Mouse (Mus musculus): ENCODE results near the gene Uqcr10. TPM values are rescaled to one million over a fixed set of nuclear protein-coding genes. Genes with fewer than 3 reads are reported as not detected.

Gene Uqcr10
- polyA plus RNA-seq, 1 experiment from 2014 or later, result 783 TPM

- no peak for ATAC-seq
- peaks cover 5% of the 10 kb centered on the region; the same call in 1 of the 2 replicates for H3K36me3 ChIP-seq (ENCODE audit: insufficient read depth, low read length)
- no peak overlapping the region for H3K9ac ChIP-seq (replicated peaks; ENCODE audit: low read depth)
- H3K27me3 ChIP-seq (replicated peaks; ENCODE audit: insufficient read depth, low read length), result no peaks in the 10 kb centered on the region
- no peak for DNase-seq (ENCODE audit: low spot score)
- H3K27ac ChIP-seq (ENCODE audit: low read length), result no peak overlapping the region
- peaks cover 6% of the 10 kb centered on the region; the same call in 1 of the 2 replicates for H3K4me1 ChIP-seq (ENCODE audit: insufficient read depth, low read depth, low read length)
- H3K9me3 ChIP-seq (ENCODE audit: low read length), result no peaks in the 10 kb centered on the region
- TF ChIP-seq CTCF (IDR thresholded peaks at IDR 0.05) (no peak), EP300 (IDR thresholded peaks at IDR 0.05) (no peak)
- WGBS, result 76% methylated on average over 6 of the region's 6 CpGs
- no peak overlapping the region for H3K4me3 ChIP-seq (ENCODE audit: low read depth, low read length)
- H3K4me2 ChIP-seq (replicated peaks; ENCODE audit: low read depth, low read length), result no peak overlapping the region
Measured at GRCm38 (mm10) chr11:4684186-4684585, 20.0 kb downstream of the Uqcr10 start.

DNA sequence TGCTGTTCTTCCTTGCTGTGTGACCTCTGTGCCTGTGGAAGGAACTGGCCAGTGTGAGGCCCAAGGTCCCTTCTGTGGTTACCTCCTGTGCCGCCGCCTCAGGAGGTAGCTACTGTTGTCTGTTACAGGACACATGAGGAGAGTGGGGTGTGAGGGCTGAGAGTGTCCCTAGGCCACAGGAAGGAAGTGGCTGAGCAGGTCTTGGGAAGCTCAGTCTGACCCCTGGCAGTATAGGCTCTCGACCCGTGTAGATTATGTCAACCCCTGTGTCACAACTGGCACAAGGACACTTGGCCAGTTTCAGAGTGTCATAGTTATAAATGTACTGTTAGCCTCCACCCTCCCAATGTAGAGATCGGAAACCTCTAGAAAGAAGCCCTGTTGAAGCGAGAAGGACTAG lies 20.6 kb downstream of the Uqcr10 start:
- TF ChIP-seq CTCF (IDR thresholded peaks at IDR 0.05) (no peak), EP300 (IDR thresholded peaks at IDR 0.05) (no peak)
- no peak overlapping the region for H3K9ac ChIP-seq (replicated peaks; ENCODE audit: low read depth)
- H3K4me3 ChIP-seq (ENCODE audit: low read depth, low read length), result no peak overlapping the region
- no peak overlapping the region for H3K4me2 ChIP-seq (replicated peaks; ENCODE audit: low read depth, low read length)
- H3K27me3 ChIP-seq (replicated peaks; ENCODE audit: insufficient read depth, low read length), result no peaks in the 10 kb centered on the region
- DNase-seq (ENCODE audit: low spot score) (no peak), ATAC-seq (no peak)
- 71% methylated on average over 6 of the region's 6 CpGs for WGBS
- peaks cover 5% of the 10 kb centered on the region; the same call in 1 of the 2 replicates for H3K36me3 ChIP-seq (ENCODE audit: insufficient read depth, low read length)
- no peaks in the 10 kb centered on the region for H3K9me3 ChIP-seq (ENCODE audit: low read length)
- no peak overlapping the region for H3K27ac ChIP-seq (ENCODE audit: low read length)
- H3K4me1 ChIP-seq (ENCODE audit: insufficient read depth, low read depth, low read length), result peaks cover 6% of the 10 kb centered on the region; the same call in 1 of the 2 replicates

GRCm38 (mm10) chr11:4680126-4680525 lies 24.0 kb downstream of the Uqcr10 start:
- DNase-seq (ENCODE audit: low spot score) (no peak), ATAC-seq (no peak)
- H3K4me2 ChIP-seq (replicated peaks; ENCODE audit: low read depth, low read length), result no peak overlapping the region
- H3K9ac ChIP-seq (replicated peaks; ENCODE audit: low read depth), result no peak overlapping the region
- WGBS, result 65% methylated on average over 3 of the region's 3 CpGs
- no peak overlapping the region for H3K27ac ChIP-seq (ENCODE audit: low read length)
- TF ChIP-seq CTCF (IDR thresholded peaks at IDR 0.05), result no peak
- no peak for TF ChIP-seq EP300 (IDR thresholded peaks at IDR 0.05)
- no peaks in the 10 kb centered on the region for H3K4me1 ChIP-seq (ENCODE audit: insufficient read depth, low read depth, low read length)
- H3K36me3 ChIP-seq (ENCODE audit: insufficient read depth, low read length), result peaks cover 11% of the 10 kb centered on the region; the same call in 1 of the 2 replicates
- no peak overlapping the region for H3K4me3 ChIP-seq (ENCODE audit: low read depth, low read length)
- H3K27me3 ChIP-seq (replicated peaks; ENCODE audit: insufficient read depth, low read length), result no peaks in the 10 kb centered on the region
- no peaks in the 10 kb centered on the region for H3K9me3 ChIP-seq (ENCODE audit: low read length)

DNA sequence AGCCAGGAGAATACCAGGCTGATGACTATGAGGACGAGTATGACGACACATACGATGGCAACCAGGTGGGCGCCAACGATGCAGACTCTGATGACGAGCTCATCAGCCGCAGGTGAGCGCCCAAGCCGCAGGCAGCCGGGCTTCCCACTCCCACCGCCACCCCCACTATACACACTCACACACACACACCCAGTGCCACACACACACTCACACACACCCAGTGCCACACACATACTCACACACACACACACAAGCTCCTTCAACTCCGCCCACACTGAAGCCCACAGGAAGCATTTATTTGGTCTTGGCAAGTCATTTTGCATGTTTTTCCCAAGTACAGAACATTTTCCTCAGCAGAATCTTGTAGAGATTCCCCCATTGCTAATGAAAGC lies 24.7 kb downstream of the Uqcr10 start:
- no peak overlapping the region for H3K9ac ChIP-seq (replicated peaks; ENCODE audit: low read depth)
- peaks cover 11% of the 10 kb centered on the region; the same call in 1 of the 2 replicates for H3K36me3 ChIP-seq (ENCODE audit: insufficient read depth, low read length)
- no peak overlapping the region for H3K27ac ChIP-seq (ENCODE audit: low read length)
- DNase-seq (ENCODE audit: low spot score) (no peak), ATAC-seq (no peak)
- no peak overlapping the region for H3K4me3 ChIP-seq (ENCODE audit: low read depth, low read length)
- H3K4me2 ChIP-seq (replicated peaks; ENCODE audit: low read depth, low read length), result no peak overlapping the region
- TF ChIP-seq CTCF (IDR thresholded peaks at IDR 0.05) (no peak), EP300 (IDR thresholded peaks at IDR 0.05) (no peak)
- H3K9me3 ChIP-seq (ENCODE audit: low read length), result no peaks in the 10 kb centered on the region
- no peaks in the 10 kb centered on the region for H3K4me1 ChIP-seq (ENCODE audit: insufficient read depth, low read depth, low read length)
- no peaks in the 10 kb centered on the region for H3K27me3 ChIP-seq (replicated peaks; ENCODE audit: insufficient read depth, low read length)
- WGBS, result 91% methylated on average over 12 of the region's 12 CpGs

DNA sequence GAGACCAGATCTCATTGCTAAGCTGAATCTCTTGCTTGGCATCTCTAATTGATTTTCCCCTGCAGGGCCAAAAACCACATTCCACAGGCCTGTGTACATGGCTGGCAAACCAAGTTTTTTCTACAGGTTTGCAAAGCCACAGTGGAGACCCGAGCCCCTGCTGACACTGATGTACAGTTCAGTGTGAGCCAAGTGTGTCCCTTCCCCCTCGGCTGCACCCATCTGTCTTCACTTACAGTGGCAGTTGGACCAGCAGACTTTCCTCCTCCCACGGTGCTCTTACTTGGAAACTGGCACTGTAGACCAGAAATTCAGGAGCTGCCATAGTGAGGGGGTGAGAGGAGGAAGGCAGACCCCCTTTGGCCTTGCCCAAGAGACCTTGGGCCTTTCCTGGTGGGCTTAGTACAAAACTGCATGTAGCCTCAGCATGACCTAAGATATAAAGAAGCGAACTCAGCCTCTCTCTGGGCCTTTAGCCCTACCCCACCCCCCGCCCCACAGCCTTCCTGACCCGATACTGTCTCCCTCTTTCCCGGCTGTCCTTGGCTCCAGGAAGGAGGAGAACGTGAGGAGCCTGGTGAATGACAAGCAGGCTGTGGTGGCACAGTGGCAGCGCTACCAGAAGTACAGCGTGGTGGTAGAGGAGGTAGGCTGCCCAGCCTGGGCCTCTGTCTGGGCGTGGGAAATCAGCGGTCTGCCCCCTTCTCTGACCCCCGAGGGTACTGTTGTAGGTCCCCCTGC lies 25.3 kb downstream of the Uqcr10 start:
- peaks cover 11% of the 10 kb centered on the region; the same call in 1 of the 2 replicates for H3K36me3 ChIP-seq (ENCODE audit: insufficient read depth, low read length)
- no peaks in the 10 kb centered on the region for H3K9me3 ChIP-seq (ENCODE audit: low read length)
- no peak overlapping the region for H3K27ac ChIP-seq (ENCODE audit: low read length)
- no peak overlapping the region for H3K9ac ChIP-seq (replicated peaks; ENCODE audit: low read depth)
- no peak overlapping the region for H3K4me2 ChIP-seq (replicated peaks; ENCODE audit: low read depth, low read length)
- no peaks in the 10 kb centered on the region for H3K27me3 ChIP-seq (replicated peaks; ENCODE audit: insufficient read depth, low read length)
- DNase-seq (ENCODE audit: low spot score) (no peak), ATAC-seq (no peak)
- TF ChIP-seq CTCF (IDR thresholded peaks at IDR 0.05) (no peak), EP300 (IDR thresholded peaks at IDR 0.05) (no peak)
- H3K4me3 ChIP-seq (ENCODE audit: low read depth, low read length), result no peak overlapping the region
- no peaks in the 10 kb centered on the region for H3K4me1 ChIP-seq (ENCODE audit: insufficient read depth, low read depth, low read length)
- 75% methylated on average over 13 of the region's 13 CpGs for WGBS

- ATAC-seq (no peak), DNase-seq (ENCODE audit: low spot score) (no peak)
- Histone ChIP-seq H3K27me3 (replicated peaks; ENCODE audit: insufficient read depth, low read length) (no peaks in the 10 kb centered on the region), H3K4me2 (replicated peaks; ENCODE audit: low read depth, low read length) (no peak overlapping the region), H3K27ac (ENCODE audit: low read length) (no peak overlapping the region), H3K4me3 (ENCODE audit: low read depth, low read length) (no peak overlapping the region), H3K9me3 (ENCODE audit: low read length) (no peaks in the 10 kb centered on the region), H3K4me1 (ENCODE audit: insufficient read depth, low read depth, low read length) (no peaks in the 10 kb centered on the region), H3K36me3 (ENCODE audit: insufficient read depth, low read length) (peaks cover 11% of the 10 kb centered on the region; the same call in 1 of the 2 replicates), H3K9ac (replicated peaks; ENCODE audit: low read depth) (no peak overlapping the region)
- 86% methylated on average over 7 of the region's 7 CpGs for WGBS
- no peak for TF ChIP-seq CTCF (IDR thresholded peaks at IDR 0.05)
- no peak for TF ChIP-seq EP300 (IDR thresholded peaks at IDR 0.05)
Measured at GRCm38 (mm10) chr11:4677250-4677872, 26.8 kb downstream of the Uqcr10 start.
